Mouse (Mus musculus) large intestine, adult 2 months (tissue): ENCODE results near the gene Mgmt. TPM values are rescaled to one million over a fixed set of nuclear protein-coding genes. Genes with fewer than 3 reads are reported as not detected.

Experiments used
- DNase-seq: peaks from one replicate; pipeline ENCODE4 v3.0.0-alpha.2; 2012; ENCODE audit warnings: low read depth, low spot score
- WGBS: fragments of 180-500 bp; shearing (Covaris S2); methylation state at CpG from one replicate; pipeline ENCODE4 v1.1.7; 2018; 5-methylcytosine and 5-hydroxymethylcytosine counted together
- polyA plus RNA-seq: library from polyadenylated mRNA; depleted of rRNA; stranded (reverse); fragments of >200 nt; gene quantifications from 2 replicates; pipeline ENCODE4 v1.2.3, GENCODE M21; 2012

Mgmt gene
- polyA plus RNA-seq, 1 experiment = 1.0 TPM

DNA sequence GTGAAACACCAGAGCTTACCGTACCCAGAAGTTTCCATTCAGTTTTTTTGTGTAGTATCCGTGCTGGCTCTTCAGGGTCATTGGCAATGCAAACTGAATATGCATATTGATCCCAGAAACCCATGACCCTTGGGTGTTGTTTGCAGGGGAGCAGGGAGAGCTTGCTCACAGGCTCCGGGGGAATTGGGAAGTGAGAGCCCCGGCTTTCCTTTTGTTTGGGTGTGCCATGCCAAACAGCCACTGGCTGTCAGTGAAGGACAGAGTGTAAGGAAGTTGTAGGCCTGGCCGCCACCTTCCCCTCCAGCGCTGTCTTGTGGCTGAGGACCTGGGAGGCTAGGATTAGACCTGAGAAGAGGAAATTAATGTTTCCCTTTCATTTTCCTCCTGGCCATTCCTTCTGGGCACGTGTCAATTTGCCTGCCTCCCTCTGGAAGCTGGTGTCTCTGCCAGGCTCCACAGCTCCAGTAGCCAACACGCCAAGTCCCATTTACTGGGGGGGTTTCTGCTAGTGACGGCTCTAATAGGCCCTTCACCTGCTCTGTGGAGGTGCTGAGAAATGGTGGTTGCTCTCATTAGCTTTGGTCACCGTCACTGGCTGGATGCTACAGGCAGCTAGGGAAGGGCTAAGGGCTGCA lies 144.0 kb downstream of the Mgmt start:
- DNase-seq = no peak
- 66% methylated on average over 10 of the region's 10 CpGs for WGBS

DNA sequence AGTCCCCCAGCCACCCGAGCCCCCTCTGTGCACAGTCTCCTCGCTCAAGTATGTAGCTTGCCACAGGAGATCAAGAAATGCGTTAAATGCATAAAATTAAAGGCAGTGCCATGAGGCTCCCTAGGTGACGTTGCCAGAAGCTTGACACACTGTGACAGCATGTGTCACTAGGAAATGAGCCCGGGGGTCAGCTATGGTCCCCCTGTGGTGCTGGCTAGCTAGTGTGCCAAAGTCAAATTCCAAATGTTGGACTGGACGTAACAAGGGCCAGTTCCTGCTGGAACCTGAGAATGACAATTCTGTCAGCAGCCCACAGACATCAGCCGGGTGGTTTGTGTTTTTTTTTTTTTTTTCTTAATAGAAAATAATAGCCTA lies 144.5 kb downstream of the Mgmt start:
- no peak for DNase-seq
- WGBS = 87% methylated on average over 7 of the region's 7 CpGs

DNA sequence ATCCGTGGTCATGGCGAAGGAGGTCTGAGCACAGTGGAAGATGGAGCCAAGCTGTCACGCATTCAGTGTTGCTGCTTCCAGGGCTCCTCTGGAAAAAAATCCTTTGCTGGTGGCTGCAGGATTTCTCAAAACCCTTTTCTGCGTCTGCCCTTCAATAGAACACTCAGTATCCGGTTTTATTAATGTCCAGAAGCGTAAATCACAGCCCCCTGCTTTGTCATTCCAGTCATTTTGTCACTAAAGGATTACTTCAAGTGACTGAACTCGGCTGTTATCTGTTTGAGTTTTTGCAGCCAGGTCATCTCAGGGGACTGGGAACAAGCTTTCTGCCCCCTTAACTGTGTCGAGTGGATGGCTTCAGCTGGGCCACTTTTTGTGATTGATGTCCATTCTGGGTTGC lies 146.2 kb downstream of the Mgmt start:
- WGBS = 56% methylated on average over 8 of the region's 8 CpGs
- no peak for DNase-seq

DNA sequence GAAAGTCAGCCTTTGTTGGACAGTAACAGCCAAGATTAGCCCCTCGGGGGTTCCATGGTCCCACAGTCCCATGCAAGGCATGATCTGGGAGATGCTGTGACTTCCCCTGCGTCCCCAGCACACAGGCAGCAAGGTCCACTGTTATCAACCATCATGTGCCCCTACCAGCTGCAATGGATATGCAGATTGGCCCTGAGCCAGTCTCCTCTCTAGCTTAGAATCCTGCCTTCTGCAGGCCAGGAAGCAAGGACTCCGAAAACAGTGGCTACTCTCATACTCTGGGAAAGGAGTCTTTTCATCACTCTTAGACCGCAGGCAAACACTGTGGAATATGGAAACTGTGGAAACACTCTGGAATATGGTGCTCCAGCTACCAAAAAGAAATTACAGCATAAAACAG lies 152.5 kb downstream of the Mgmt start:
- 86% methylated on average over 4 of the region's 4 CpGs for WGBS
- DNase-seq = no peak

DNA sequence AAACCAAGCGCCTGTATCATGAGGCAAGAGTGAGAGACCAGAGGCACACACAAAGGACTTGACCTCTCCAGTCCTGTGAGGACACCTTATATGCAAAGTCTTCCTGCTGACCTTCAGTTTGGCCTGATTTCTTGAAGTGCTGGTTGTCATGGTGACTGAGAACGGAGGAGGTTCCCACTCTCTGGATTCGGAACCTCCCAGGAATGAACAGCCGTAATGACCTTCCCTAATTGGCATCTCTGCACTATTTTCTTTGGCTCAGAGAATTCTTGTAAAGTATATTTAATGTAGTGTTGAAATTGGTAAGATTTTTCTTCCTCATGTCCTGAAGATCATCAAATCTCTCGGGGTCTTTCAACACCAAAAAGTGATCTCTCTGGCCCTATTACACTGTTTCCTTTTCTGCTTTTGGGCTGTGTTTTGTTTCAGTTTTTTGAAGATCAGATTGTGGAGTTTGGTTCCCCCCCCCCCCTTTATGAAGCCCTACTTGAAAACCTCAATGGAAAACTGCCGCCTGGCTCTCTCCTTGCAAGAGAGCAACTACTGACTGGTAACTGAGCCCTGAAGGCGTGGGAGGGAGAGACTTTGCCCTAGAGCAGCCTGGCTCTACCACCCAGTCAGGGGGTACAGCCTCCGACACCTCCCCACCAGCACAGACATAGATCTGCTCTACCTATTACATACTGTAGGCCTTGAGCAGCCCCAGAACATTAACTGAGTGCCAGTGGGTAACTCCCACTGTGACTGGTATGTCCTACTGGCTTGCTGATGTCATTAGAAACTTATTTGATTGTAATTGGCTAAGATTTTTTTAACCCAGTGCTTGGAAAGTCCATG lies 153.9 kb downstream of the Mgmt start:
- no peak for DNase-seq
- WGBS = 71% methylated on average over 8 of the region's 8 CpGs

DNA sequence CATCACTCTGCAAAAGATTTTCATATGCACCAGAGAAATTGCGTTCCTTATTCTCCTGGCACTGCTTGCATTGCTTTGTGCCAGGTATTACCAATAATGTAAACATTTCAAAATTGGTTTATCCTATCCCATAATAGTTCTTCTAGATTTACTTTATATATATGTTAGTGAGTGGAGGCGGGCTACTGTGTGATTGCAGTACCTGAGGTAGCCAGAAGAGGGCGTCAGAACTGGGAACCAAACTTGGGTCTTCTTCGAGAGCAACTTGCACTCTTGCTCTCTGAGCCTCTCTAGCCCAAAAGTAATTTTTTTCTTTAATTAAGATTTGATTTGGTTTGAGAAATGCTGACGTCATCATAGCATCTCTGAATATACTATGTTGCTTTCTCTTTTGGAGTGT lies 159.9 kb downstream of the Mgmt start:
- DNase-seq = no peak
- WGBS = 75% methylated on average over 5 of the region's 5 CpGs

DNA sequence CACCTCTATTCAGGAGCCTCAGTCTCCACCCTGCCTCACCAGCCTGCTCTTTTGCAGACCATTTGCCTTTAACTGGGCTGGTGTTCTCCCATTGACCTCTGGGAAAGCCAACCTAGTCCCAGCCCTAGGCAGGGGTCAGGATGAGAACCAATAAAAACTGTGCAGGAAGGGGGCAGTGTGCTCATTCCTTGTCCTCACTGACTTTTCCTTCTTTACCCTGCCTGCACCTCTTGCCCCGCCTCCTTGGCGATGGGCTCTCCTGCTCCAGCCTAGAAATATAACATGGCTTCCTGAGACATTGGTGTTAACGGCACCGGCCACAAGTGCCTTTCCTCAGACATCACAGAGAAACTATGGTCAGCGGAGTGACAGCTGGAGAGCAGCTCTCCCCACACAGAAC lies 161.7 kb downstream of the Mgmt start:
- WGBS = 43% methylated on average over 5 of the region's 5 CpGs
- DNase-seq = no peak

DNA sequence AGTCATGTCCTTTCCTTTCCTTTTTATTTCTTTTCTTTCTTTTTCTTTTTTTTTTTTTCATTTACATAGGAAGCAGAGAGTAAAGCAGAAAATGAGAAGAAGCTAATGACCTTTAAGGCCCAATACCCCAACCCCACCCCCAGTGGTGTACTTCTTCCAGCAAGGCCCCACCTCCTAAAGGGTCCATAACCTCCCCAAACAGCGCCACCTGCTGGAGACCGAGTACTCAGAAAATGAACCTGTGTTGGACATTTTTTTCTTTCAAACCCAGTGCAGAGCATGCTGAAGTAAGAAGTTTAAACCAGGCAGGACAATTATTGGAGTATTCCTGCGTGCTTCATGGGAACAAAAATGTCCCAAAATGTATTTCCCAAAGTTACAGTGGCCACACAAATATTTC lies 166.1 kb downstream of the Mgmt start:
- 46% methylated on average over 3 of the region's 3 CpGs for WGBS
- DNase-seq = no peak

DNA sequence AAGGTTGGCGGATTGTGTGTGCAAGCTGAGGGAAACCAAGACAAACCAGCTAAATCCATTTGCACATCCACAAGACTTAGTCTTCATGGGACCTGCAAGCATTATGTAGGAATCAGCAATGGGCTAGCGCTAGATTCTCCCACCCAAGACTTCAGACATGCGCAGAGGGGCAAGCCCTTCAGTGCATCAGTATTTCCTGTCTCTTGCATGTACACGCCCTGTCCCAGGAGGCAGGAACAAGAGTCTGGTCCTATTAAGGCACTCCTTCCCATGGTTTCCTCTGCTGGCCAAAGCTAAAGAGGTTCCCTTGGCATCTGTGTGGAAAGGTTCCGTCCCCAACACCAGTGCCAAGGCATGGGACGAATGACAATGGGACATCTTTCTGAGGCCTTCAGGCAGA lies 166.7 kb downstream of the Mgmt start:
- 94% methylated on average over 6 of the region's 6 CpGs for WGBS
- no peak for DNase-seq

DNA sequence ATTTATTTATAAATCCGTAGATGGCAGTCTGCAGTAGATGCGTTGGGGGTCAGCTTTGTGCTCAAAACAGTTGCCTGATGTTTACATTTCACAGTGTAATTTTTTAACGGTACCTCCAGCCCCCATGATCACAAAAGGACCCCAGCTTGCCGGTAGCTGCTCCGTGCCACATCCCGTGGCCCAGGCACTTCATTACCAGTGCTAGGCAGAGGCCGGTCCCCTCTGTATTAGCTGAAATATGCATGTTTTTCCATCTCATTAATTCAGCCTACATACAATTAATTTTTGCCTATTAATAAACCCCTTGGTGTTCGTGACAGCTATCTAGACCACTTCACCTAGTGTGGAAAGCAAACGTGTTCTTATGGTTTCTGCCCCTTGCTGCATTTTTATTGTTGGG lies 169.8 kb downstream of the Mgmt start:
- 85% methylated on average over 9 of the region's 9 CpGs for WGBS
- no peak for DNase-seq

DNA sequence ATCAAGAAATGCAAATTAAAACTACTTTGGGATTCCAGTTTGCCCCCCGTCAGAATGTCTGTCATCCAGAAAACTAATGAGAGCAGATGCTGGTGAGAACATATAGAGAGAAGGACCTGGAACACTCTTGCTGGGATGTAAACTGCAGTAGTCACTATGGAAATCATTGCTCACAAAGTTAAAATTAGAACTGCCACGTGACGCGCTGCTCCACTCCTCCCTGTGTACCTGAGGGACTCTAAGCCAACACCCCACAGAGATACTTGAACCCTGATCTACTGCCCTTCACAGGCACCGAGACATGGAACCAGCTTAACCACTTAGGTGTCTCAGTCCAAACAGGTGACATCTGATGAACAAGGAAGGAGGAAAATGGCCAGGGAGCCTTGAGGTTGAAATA lies 171.0 kb downstream of the Mgmt start:
- WGBS = 69% methylated on average over 5 of the region's 5 CpGs
- no peak for DNase-seq

DNA sequence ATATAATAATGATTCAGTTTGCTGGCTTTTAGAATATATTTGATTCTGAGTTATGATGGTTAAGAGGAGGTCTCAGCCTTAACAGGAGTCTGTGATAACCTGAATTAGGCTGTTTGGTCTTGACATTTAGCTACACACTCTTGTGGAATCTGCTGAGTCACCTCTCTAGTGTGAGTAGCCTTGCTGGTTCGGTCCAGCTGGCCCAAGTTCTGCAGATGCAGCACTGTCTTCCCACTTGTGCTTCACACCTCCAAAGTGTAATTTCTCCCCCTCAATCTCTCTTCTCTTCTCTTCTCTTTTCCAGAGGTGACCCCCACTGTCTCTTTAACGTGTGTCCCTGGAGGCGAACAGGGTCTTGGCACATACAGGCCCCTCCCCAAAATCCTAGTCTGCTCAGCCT lies 171.8 kb downstream of the Mgmt start:
- DNase-seq = no peak
- 80% methylated on average over 3 of the region's 3 CpGs for WGBS

DNA sequence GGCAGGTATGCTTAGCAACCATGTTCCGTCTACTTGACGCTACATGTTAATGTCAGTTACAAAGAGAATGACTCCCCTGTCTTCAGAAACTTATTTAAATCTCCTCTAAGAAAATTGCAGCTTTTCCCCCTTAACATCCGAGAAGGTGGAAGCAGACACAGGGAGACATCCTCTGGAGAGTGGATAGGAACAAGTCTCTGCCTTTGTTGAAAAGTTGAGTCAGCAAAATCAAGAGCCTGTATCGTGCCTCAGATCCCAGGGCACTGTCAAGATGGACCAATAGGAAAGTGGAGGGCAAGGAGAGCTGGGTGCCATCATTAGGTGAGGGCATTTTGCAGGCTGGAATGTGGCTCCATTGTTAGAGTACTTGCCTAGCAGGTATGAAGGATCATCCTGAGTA lies 172.6 kb downstream of the Mgmt start:
- DNase-seq = no peak
- 83% methylated on average over 4 of the region's 4 CpGs for WGBS

DNA sequence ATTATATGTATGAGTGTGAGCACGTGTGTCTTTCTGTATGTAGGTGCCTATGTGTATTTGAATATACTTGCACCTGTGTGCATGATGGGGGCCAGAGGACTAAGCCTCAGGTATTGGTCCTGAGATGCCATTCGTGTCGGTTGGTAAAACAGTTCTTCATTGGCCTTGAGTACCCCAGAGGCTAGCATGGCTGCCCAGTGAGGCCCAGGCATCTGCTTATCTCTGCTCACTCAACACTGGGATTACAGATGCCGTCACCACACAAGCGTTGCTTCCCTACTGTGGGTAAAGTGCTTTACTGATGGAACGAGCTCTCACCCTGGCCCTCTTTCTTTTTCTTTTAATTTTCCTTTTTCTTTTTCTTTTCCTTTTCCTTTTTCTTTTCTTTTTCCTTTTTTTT lies 173.3 kb downstream of the Mgmt start:
- no peak for DNase-seq
- 95% methylated on average over 6 of the region's 6 CpGs for WGBS

DNA sequence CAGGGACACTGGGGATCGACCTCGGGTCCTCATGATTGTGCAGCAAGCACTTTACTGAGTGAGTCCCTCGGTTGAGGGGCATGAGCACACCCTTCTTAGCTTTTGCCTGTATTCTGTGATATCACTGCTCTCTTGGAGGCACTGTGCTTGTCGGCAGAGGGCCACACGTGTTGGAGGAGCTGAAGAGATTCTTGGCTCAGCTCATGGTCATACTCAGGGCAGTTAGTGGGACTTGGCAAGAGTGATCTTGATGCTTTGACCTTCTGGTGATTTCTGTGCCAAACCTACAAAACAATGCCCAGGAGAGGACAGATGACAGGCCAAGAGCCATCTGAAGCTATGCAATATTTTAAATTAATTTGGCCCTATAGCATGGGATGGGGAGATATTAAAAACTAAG lies 174.4 kb downstream of the Mgmt start:
- 82% methylated on average over 5 of the region's 5 CpGs for WGBS
- no peak for DNase-seq

DNA sequence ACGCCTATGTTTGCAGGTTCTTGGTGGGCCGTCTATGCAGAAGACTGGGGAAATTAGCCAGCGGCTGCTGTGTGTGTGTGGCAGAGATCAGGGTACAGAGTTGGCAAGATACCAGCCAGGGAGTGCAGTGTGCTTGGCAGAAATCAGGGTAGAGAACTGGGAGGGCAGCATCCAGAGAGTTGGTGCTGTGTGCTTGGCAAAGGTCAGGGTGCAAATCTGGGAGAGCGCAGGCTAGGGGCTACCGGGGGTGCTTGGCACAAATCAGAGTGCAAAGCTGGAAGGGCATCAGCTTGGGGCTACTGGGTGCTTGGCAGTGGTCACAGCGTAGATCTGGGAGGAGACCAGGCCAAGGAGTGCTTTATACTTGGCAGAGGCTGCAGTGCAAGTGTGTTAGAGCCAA lies 175.4 kb downstream of the Mgmt start:
- 89% methylated on average over 6 of the region's 6 CpGs for WGBS
- no peak for DNase-seq

DNA sequence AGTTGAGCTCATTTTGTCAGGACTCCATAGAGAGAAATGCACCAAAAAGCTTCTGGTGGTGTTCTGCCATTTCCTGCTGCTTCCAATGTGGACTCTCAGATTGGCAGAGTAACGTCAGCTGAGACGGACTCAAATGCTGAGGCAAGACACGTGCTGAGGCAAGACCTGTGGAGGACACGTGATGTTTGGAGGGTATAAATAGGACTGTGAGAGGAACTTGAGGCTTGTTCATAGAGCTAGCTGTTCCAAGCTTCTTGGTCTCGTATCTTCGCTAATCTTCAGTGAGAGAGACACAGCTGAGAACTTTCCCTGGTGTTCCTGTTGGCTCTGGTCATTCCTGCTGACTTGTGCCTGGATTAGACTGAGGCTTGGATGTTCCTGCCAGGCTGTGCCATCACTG lies 176.9 kb downstream of the Mgmt start:
- 87% methylated on average over 6 of the region's 6 CpGs for WGBS
- no peak for DNase-seq

DNA sequence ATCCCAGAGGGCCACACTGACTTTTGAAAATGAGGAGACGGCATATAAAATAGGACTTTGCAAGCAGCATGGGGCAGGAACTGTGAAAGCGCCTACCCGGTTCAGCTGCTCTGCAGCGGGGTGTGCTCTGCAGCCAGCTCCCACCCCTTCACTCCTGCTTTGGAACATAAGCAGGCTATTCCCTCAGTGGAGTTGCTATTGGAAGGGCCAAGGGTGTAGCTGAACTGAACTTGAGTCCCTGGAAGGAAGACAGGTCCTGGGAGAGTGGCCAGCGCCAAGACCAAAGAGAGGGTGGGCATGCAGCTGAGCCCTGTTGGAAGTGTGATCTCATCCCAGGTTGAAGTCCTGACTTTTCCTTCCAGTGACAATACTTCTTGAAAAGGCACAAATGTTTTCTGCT lies 179.5 kb downstream of the Mgmt start:
- WGBS = 66% methylated on average over 5 of the region's 5 CpGs
- DNase-seq = no peak

DNA sequence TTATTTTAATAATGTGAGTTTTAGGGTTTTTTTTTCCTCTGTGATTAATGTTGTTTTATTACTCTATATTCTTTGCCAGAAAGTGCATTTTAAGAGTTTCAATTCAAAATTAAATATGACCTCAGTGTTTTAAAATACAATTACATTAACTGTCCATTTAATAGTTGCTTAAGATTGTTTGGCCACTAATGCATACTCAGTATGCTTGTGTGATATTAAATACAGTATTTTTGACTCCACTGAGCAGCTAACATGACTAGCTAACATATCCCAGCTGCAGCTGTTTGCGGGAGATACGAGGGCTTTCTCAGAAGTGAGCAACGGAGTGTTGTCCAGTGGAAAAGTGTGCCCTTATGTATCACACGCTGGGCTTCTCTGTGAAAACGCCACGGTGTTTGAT lies 179.9 kb downstream of the Mgmt start:
- no peak for DNase-seq
- WGBS = 74% methylated on average over 6 of the region's 6 CpGs

DNA sequence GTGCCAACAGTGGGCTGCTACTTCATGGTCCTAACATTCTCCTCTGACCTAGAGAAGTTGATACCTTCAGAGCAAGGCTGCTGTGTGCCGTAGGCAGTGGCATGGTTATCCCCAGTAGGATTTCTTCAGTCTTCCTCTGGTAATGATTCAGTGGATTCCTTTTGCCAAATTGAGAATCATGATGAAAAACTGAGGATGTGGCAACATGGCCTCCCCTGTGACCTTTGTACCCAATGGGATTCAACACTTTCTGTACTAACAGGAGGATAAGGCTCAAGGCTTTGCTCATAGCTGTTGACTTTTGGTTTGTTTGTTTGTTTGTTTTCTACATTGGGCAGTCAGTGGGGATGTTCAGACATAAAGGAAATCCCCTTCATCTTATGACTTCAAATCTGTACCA lies 180.9 kb downstream of the Mgmt start:
- no peak for DNase-seq

DNA sequence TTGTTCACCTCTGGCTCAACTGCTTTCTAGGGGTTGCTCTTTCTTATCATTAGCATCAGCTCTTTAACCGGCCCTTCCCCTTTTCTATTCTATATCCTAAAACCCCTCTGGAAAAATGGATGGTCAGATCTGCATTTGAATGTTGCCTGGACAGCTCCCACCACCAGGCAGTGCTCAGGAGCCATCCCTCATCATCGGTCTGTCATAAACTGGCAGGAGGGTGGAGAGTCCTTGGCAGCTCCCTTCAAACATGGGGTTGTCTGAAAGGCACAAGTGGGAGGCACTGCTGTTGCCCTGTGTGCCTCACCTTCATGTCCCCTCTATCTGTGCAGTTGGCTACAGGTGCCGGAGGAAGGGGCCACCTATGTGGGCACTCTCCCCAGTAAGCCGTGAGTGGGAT lies 185.8 kb downstream of the Mgmt start:
- 88% methylated on average over 4 of the region's 4 CpGs for WGBS
- no peak for DNase-seq

More for the DNA sequence above, 180.9 kb downstream of the Mgmt start:
- 95% methylated on average over 1 of the region's 1 CpGs for WGBS

DNA sequence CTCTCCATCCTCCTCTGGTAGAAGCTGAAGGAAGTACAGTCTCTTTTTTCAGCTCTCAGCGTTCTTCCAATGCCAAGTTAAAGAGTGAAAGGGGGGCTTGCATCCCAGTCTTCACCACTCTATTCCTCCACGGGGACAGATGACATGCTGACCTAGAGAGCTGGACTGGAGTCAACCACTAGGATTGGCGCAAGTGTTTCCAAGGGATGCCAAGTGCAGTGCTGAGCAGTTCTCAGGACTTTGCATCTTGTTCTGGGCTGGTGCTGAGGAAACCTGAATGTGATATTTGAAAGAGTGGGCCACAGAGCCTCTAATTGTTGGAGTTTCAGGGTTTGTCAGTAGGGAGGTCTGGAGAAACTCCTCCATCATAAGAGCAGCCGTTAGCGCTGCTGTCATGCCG lies 187.8 kb downstream of the Mgmt start:
- WGBS = 83% methylated on average over 6 of the region's 6 CpGs

More for the DNA sequence above, 187.8 kb downstream of the Mgmt start:
- no peak for DNase-seq
